Mouse (Mus musculus) regulatory T cell (primary cell): ENCODE measurements at regions not wholly inside any gene's neighbourhood (a gene's known extent, or its start where the extent isn't known, plus 50 kb on each side); places are given as distances from the start of the nearest gene placed in this dataset.

Experiments
- in situ Hi-C: fragments of 300-600 bp; cut with MboI, MseI; formaldehyde crosslinking; loops from one replicate; pipeline ENCODE4 v1.15.1; 2025; ENCODE audit warnings: high pct_unique_total_duplicates

DNA sequence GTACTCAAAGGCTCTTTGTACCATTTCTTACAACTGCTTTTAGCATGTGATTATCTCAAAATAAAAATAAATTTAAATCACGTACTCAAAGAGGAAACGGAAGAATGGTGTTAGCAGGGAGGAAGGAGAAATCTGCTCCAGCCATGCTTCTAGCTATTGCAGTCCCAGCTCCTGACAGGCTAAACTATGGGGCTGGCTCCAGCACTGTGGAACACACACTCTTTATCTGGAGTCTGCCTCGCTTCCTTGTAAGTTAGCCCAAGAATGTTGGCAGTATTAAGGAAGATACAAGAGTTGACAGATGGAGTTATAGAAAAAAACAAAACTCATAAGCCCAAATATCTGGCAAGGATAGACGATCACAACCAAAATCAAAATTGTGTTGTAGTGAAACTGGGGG is 161.5 kb upstream of the AI593442 start:
- in situ Hi-C loops = no loop called here

DNA sequence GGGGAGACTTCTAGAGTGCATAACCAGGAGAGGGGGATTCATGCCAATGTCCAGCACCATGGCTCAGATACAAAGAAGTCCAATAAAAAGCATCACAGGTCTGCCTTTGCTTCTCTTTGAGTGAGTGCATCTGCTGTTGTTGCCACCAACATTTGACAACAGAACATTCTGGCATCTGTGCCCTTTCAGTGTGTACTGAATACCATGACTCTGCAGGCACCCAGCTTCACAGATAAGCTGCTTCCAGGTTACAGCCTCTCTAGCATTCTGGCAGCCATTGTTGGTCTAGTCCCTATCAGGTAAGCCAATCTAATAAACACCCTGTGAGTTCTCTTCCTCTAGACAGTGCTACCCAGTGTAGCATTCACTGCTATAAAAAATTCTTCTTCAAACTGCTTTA is 160.4 kb upstream of the AI593442 start:
- in situ Hi-C loops = no loop called here

DNA sequence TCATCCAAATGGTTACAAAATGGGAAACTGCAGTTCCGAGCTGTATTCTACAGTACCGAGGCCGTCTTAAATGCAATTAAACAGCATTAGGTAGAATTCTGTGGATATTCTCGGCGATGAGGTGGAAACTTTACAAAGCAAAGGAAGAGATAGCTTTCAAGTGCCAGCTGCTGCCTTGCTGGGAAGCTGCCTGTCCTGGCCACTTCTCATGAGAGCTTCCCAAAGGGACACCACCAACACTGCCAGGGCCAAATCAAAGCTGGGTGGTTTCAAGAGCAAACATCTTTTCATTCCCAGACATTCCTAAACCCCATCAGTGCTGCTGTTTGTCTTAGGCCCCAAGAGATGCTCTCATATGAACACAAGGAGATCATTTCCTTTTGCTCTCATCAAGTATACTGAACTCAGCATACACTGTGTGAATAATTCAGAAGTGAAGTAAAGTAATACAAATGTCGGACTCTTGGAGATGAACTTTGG is 156.6 kb upstream of the AI593442 start:
- in situ Hi-C loops = no loop called here

DNA sequence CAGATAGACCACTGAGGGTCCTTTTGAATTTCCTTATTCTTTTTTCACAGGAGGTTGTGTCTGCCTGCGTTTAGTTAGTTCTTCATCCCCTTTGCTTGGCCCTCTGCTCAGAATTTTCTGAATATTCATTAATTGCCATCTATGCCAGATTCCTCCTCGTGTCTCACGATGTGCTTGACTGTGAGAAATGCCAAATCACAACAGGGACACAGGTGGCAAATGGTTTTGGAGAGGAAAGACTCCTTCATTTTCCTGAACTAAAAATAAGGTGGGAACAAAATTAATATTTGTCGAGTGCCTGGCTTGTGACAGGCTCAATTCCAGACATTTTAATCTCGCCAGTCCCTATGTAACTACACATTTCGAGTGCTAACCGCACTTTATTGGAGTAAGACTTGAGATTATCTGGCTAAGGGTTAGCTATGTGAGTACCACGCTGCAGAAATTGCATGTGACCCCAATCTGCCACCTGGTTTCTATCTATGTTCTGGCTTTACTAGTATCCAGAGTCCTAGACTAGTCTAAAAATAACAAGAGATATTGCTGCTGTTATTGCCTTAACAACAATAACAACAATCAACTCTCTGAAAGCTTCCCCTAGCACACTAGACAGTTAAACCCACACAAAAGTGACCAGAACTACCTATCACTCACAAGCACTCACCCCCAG is 156.0 kb upstream of the AI593442 start:
- in situ Hi-C loops = no loop called here

DNA sequence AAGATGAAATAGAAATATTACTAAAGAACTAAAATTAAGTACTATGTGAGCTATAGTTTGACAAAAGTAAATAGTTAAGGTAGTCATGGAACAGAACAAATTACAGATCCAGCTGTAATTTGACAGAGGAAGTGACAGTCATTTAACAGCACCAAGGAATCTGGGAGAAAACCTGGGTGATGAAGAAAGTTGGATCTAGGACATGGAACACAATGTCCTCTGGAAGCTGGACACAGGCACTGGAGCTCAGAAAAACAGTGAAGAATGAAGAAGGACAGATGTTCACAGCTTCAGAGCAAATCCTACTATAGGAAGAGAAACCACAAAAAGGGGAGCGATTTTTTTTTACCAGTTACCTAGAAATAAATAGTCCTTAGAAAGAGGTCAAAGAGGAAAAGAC is 147.2 kb upstream of the AI593442 start:
- in situ Hi-C loops = loop anchor here (10.0 kb wide), 1 partner anchor 308 kb away; no protein-coding TSS in a partner anchor

DNA sequence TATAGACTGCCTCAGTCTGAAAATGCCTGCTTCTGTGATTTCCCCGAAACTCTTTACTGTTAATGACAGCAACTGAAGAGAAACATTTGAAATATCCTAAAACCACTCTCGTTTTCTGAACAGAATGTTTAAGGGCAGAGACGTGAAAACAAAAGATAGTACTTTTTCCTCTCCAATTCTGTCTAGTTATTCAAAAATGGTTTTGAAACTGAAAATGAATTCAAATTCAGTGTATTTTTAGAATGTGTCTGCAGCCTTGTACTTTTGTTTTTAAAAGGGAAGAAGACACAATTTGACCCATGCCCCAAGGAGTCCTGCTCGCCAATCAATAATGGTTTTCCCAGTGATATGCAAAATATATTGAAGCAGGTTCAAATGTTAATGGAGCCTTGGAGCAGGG is 136.7 kb upstream of the AI593442 start:
- in situ Hi-C loops = no loop called here

DNA sequence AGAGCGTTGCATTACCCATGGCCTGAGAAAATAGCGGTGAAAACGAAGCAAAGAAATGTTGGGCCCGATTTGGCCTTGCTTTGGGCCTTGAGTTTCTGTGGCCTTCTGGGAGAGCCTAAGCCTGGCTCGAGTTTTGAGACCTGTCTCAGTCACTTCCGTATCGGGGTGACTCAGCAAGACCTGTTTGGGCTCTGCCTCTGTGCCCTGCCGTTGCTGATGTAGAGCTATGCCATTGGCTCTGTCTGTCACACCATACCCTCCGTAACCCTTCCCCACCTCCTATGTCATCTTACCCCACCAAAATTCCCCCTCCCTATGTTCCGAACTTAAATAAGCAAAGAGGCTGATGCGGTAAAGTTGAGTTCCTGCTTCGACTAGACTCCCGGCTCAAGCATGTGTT is 123.4 kb upstream of the AI593442 start:
- in situ Hi-C loops = no loop called here

DNA sequence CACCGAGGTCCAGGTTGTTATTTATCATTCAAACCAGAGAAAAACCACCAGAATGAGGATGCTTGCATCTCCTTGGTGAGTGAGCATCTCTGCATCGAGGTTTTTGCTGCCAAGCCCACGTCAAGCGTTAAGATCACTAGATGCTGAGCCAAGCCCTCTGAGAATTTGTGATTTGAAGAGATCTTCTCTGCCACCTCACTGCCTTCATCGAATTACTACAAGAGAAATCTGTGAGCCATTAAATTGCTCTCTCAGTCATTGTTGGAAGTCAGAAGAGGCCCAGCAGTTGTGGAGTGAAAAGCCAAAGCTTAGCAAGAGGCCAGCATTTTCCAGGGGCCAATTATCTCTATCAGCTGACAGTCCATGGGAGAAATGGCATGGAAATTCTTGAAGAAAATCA is 122.2 kb upstream of the AI593442 start:
- in situ Hi-C loops = no loop called here

DNA sequence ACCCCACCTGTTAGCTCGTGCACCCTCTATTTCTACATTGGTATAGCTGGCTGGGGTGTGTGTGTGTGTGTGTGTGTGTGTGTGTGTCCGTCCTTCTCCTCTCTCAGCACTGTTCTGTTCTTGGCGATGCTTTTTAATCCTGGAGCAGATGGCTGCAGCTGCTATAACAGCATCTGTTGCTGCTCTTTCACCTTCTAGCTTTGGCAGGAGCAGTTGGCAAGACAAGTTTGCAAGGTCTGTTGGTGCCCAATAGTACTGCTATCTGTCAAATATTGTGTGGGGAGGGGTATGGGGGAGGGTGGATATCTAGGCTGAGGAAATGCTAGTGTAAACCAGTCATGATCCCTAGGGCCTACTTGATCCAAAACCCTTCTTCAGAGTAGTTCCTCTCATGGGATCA is 120.9 kb upstream of the AI593442 start:
- in situ Hi-C loops = no loop called here

DNA sequence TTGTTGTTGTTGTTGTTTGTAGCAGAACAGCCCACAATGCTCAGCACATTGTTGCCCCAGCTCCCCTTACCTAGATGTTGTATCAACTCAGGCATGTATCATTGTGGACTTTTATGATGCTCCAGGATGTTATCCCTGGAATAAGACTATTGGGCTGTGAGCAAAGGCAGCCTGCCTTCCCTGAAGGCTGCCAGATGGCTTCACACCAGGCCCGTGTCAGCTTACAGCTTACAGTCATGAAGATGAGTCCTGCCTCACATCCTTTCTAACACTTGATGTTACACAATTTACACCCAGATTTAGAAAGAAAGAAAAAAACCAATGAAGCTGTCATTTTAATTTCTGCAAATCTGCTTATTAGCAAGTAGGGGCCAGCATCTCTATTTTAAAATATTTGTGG is 113.0 kb upstream of the AI593442 start:
- in situ Hi-C loops = no loop called here

DNA sequence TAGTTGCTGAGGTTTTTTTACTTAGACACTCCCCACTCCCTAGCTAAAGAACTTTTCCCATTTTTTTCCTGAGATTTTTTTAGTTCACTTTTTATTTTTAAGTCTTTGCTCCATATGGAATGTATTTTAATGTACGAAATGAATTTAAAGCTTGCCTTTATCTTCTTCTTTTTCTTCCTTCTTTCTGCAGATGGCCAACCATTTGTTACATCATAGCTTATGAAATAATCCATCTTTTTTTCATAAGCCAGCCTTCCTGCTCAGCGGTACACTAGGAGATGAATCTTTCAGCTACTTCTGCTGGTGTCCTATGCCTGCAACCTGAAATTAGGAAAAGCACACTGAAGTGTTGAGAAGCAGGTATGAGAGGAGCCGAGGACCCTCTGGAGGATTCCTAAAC is 102.9 kb upstream of the AI593442 start:
- in situ Hi-C loops = no loop called here

DNA sequence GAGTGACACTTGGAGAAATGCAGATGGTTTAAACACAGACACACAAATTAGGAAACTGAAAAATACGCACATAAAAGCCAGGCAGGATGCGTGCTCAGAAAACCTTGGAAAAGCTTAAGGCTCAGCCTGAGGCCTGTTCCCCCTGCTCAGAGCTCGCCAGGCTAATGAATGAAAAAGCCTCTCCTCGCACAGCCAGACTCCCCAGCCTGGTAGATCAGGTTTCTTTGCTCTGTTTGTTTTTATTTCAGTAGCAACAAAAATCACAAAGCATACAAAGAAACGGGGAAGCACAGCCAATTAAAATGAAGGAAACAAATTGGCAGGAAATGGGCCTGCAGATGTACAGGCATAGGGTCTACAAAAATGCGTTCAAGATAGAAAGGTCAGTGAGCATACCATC is 97.0 kb upstream of the AI593442 start:
- in situ Hi-C loops = no loop called here

DNA sequence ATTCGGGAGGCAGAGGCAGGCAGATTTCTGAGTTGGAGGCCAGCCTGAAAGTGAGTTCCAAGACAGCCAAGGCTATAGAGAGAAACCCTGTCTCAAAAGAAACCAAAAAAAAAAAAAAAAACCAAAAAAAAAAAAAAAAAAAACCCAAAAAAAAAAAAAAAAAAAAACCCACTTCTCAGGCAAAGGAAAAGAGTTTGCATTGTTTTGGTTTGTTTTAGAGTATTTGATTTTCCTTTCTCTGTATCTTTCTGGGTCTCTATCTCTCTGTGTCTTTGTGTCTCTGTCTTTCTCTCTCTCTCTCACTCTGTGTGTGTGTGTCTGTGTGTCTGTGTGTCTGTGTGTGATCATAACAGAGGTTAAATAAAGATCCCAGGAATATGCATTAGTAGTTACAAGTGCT is 95.7 kb upstream of the AI593442 start:
- in situ Hi-C loops = no loop called here

DNA sequence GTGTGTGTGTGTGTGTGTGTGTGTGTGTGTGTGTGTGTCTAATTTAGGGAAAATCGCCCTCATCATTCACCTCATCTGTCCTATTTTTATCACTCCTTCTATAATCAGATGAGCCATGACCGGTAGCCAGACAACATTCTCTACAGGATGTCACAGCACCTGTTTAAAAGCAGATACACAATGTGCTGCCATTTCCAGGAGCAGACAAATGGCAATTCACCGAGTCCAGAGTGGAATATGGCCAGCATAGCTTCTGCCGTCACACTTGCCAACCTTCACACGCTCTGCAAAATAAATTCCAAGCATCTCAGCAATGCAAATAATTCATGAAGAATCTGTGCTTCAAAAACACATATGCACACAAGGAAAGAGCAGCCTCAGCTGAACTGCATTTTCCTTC is 88.5 kb upstream of the AI593442 start:
- in situ Hi-C loops = no loop called here

DNA sequence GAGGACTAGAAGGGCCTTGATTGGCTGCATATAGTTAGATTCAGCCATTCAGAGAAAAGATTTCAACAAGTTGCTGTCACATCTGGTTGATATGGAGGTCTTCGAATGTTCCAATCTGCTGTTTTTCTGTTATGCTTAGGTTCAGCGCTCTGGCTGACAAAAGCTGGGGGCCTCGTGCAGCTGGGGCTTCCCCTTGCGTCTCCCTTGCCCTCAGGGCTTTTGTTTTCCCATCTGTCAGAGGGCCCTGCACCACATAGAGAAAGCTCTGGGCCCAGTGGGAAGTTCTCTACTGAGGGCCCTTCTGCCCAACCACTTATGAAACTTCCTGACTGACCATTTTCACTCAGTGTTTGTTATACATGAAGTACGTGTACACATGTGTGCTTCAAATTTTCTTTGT is 86.2 kb upstream of the AI593442 start:
- in situ Hi-C loops = no loop called here

DNA sequence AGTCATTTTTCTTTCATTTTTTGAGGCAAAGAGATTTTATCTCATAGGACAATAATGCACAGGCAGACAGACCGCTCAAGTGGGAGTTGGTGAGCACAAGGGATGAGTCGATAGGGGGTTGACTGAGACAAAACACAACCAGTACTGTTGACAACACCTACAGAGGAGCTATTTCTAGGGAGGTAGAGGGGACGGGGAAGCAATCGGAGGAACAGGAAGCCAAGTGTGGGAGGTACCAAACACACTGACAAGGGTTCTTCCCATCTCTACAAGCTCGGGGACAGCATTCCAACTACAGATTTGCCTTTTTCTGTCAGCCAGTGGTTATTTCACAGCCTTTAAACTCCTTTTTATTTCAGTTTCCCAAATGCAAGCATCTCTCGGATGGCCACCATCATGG is 83.3 kb upstream of the AI593442 start:
- in situ Hi-C loops = no loop called here

DNA sequence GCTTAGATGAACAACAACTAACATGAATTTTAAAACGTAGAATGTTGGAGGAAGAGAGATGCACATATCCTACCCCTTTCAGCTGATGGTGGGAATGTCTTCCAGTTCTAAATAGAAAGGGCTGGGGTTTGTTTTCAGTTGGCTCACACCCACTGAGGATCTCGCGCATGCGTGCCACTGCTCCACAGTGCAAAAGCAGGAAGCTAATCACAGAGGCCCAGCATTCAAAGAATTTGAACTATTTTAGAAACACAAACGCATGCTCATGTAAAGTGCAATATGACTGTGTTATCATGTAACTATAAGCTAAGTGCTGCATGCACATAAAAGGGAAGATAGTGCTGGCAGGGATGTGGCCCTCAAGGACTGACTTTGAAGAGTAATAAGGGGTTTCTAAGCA is 81.7 kb upstream of the AI593442 start:
- in situ Hi-C loops = no loop called here

DNA sequence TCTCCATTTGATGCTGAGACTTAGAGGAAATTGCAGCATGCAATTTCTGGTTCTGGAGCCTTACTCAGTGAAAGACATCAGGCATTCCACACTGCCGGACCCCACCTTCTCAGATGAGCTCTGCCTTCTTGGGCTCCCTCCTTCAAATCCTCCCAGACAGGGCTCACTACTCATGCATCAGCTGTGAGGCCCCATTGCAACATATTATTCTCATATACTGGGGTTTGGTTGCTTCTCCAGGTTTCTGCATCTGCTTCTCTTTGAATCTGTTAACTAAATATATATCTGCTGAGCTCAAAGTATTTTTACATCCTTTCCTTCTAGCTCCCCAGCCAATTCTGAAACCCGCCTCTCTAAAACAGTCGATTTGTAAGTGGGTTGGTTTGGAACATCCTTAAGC is 68.8 kb upstream of the AI593442 start:
- in situ Hi-C loops = no loop called here

DNA sequence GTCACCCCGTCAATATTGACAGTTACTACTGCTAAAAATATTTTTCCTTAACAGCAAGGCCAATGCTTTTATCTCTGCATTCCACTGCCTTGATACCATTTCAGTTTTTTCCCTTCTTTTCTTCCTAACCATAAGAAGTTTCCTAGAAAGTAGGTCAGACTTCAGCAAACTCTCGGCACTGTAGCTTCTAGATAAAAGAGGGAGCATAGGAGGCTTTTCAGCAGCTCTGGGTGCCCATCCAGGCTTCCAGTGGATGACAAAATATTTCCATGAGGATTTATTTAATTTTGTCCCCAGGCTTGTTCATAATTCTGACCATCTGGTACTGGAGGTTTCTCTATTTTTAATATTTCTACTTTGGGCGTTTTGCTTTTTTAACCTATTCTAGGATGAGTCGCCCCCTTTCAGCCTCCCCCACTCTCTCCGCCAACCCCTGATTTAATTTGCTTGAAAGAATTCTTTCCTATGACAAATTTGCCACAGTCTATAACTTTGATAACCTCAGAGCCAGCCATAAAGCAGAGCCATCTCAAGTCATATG is 59.0 kb upstream of the AI593442 start:
- in situ Hi-C loops = no loop called here
